Mouse (Mus musculus): ENCODE results near the gene Dnajc8. TPM values are rescaled to one million over a fixed set of nuclear protein-coding genes. Genes with fewer than 3 reads are reported as not detected.

The Dnajc8 gene
- 171 TPM for polyA plus RNA-seq (2014; fragmentation: Illumina TruSeq; extraction: RNeasy Lipid Tissue Mini Kit (QIAGEN cat#74804); ENCODE audit: low read depth, low replicate concordance)

GRCm38 (mm10) chr4:132535406-132536121, at the start of gene Dnajc8:
TSS of gene Dnajc8 (plus strand) at chr4:132535550.

DNA sequence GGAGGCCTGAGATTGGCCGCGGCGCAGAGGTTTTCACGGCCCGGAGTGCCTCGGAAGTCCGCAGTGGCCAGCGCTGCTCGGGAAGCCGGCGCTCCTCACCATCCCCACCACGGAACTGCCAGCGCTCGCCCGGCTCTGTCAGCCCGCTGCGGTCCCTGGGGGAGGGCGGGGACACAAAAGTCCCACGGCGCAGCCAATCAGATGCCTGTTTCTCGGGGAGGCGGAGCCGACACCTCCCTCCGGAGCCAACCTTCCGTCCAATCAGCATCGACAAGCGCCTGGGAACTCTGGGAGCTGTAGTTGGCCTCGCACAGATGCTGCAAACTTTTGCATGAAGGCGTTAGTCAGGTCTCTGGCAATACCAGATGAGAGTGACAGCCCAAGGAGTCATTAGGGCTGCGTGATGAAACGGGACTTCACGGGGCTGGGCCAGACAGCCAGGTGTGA, 25.0 kb upstream of the Dnajc8 start, which contains the start of gene Sesn2:
Sesn2 (minus strand) TSS at position 150 of the 447 bp plus-strand sequence.

DNA sequence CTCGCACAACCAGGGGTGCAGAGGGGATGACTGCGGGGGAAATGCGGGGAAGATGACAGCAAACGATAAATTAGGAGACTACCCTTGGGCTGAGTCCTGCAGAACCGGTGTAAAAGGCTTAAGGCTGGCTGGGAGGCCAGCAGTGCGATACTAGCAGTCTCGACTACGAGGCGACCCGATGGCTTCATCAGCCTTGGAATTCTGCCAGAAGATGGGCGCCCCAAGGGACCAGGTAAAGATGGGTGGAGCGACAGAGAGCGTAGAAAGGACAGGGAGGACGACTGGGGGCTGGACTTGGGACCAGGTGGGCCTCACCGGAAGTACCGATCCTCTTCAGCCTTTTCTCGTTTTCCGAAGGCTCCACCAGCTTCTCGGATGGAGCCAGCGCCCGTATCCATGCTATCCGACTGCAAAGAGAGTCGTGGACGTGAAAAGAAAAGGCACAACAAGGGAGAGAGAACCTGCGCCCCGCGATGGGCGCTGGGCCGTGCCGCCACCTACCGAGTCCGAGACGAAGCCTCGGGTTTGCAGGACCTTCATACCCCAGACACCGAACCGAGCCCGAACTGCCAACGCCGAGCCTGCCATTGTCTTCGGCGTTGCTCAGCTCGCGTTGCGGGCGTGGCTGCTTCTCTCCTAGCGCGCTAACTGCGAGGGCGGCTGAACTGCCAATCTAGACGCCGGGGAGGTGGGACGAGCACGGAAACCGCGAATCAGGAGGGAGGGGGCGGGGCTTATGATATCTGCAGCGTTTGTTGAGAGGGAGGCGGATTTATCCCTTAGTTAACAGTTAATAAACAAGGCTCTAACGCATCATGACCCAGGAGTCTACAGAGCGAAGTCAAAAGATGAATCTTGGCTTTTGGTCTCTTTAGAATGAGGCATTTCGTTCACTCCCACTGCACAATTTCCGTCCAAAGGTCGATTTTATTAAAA, 2.1 kb upstream of the Dnajc8 start, which contains the start of gene Atpif1:
Atpif1 (minus strand) TSS at position 679 of the 936 bp plus-strand sequence.

GRCm38 (mm10) chr4:132563965-132564364, 28.6 kb downstream of the Dnajc8 start, which contains the start of gene Ptafr:
TSS of gene Ptafr (plus strand) at chr4:132564067.

Other genes with a start within 250 kb of the Dnajc8 start
- gene Rab42, start 232.2 kb upstream of the Dnajc8 start, polyA plus RNA-seq (2014; fragmentation: Illumina TruSeq; extraction: RNeasy Lipid Tissue Mini Kit (QIAGEN cat#74804); ENCODE audit: low read depth, low replicate concordance) = not detected
- gene Trnau1ap, start 206.0 kb upstream of the Dnajc8 start, polyA plus RNA-seq (2014; fragmentation: Illumina TruSeq; extraction: RNeasy Lipid Tissue Mini Kit (QIAGEN cat#74804); ENCODE audit: low read depth, low replicate concordance) = 3.5 TPM
- gene Rcc1, start 181.9 kb upstream of the Dnajc8 start, polyA plus RNA-seq (2014; fragmentation: Illumina TruSeq; extraction: RNeasy Lipid Tissue Mini Kit (QIAGEN cat#74804); ENCODE audit: low read depth, low replicate concordance) = 102 TPM
- 12.0 TPM for gene Phactr4, start 113.1 kb upstream of the Dnajc8 start, polyA plus RNA-seq (2014; fragmentation: Illumina TruSeq; extraction: RNeasy Lipid Tissue Mini Kit (QIAGEN cat#74804); ENCODE audit: low read depth, low replicate concordance)
- gene Med18, start 71.6 kb upstream of the Dnajc8 start, polyA plus RNA-seq (2014; fragmentation: Illumina TruSeq; extraction: RNeasy Lipid Tissue Mini Kit (QIAGEN cat#74804); ENCODE audit: low read depth, low replicate concordance) = 1.7 TPM
- 2.8 TPM for gene Sesn2, start 25.0 kb upstream of the Dnajc8 start, polyA plus RNA-seq (2014; fragmentation: Illumina TruSeq; extraction: RNeasy Lipid Tissue Mini Kit (QIAGEN cat#74804); ENCODE audit: low read depth, low replicate concordance)
- gene Atpif1, start 1.9 kb upstream of the Dnajc8 start, polyA plus RNA-seq (2014; fragmentation: Illumina TruSeq; extraction: RNeasy Lipid Tissue Mini Kit (QIAGEN cat#74804); ENCODE audit: low read depth, low replicate concordance) = 403 TPM
- 0.20 TPM for gene Ptafr, start 28.5 kb downstream of the Dnajc8 start, polyA plus RNA-seq (2014; fragmentation: Illumina TruSeq; extraction: RNeasy Lipid Tissue Mini Kit (QIAGEN cat#74804); ENCODE audit: low read depth, low replicate concordance)
- 72.4 TPM for gene Eya3, start 103.4 kb downstream of the Dnajc8 start, polyA plus RNA-seq (2014; fragmentation: Illumina TruSeq; extraction: RNeasy Lipid Tissue Mini Kit (QIAGEN cat#74804); ENCODE audit: low read depth, low replicate concordance)
- 8.4 TPM for gene Xkr8, start 197.0 kb downstream of the Dnajc8 start, polyA plus RNA-seq (2014; fragmentation: Illumina TruSeq; extraction: RNeasy Lipid Tissue Mini Kit (QIAGEN cat#74804); ENCODE audit: low read depth, low replicate concordance)
- gene Smpdl3b, start 221.7 kb downstream of the Dnajc8 start, polyA plus RNA-seq (2014; fragmentation: Illumina TruSeq; extraction: RNeasy Lipid Tissue Mini Kit (QIAGEN cat#74804); ENCODE audit: low read depth, low replicate concordance) = 2.4 TPM
- gene Rpa2, start 232.8 kb downstream of the Dnajc8 start, polyA plus RNA-seq (2014; fragmentation: Illumina TruSeq; extraction: RNeasy Lipid Tissue Mini Kit (QIAGEN cat#74804); ENCODE audit: low read depth, low replicate concordance) = 11.9 TPM